Mouse (Mus musculus): ENCODE measurements around the gene Gm38655.

DNA sequence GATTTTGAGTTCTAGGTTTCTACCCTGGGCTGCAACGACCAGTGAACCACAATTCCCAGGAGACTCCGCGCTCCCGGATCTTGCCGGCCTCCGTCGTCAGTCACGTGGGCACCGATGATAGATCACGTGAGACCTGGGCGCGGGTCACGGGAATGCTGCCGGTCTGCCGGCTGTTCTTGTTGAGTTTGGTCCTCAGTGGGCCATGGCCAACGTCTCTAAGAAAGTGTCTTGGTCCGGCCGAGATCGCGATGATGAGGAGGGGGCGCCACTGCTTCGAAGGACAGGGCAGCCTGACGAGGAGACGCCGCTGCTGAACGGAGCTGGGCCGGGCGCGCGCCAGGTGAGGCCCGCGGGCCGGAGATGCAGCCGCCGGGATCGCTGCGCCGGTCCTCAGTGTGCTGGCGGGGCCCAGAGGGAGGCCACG lies 42.0 kb downstream of the Gm38655 start, which contains the start of gene Clcn7:
- TF ChIP-seq POLR2A (IDR thresholded peaks at IDR 0.05; ENCODE audit: insufficient read depth, low read depth, low read length) = peak; percentile 72
- TF ChIP-seq CTCF (IDR thresholded peaks at IDR 0.05) = no peak
- TF ChIP-seq EP300 (IDR thresholded peaks at IDR 0.05; ENCODE audit: insufficient read depth, low read depth, low read length) = peak; percentile 33; the same call in 1 of the 2 replicates
